Mouse (Mus musculus) E14TG2a.4 (cell line): ENCODE results near the gene Abcg5.

ENCODE experiments used
- CTCF ChIP-seq: conservative IDR thresholded peaks from 2 replicates; pipeline ENCODE4 v1.5.1; 2014; ENCODE audit warnings: low read length
- NANOG ChIP-seq: IDR thresholded peaks from 2 replicates; pipeline ENCODE4 v1.6.1; 2014; ENCODE audit warnings: borderline replicate concordance, low read length, mixed read lengths

DNA sequence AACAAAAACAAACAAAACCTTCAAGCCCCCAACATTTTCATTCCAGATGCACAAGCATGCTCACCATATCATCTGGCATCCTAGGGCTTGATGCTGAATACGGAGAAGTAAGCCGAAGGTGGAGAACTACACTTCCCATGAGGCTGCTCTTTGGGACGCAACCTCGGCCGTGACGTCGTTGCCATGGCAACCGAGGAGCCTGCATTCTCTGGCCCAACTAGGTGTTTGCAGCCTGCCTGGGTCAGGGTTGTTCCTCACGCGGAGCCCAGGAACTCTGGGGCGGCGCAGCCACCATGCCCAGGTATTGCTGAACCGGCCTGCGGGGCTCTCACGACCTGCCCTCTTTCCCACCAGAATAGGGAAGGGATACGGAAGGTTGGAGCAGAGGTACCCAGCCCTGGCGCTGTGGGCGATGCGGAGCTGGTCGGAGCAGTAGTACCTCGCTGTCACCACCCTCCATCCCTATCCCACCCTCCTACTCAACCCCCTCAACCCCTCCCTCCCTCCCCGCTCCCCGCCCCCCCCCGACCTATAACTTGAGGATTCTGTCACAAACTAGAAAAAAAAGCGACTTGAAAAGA lies 56.4 kb downstream of the Abcg5 start, which contains the start of gene Dync2li1:
- TF ChIP-seq CTCF (no peak), NANOG (no peak)
